Mouse (Mus musculus) G1E (cell line): Measurements from ENCODE around the gene Kcnn3.

Experiments used
- CTCF ChIP-seq: IDR thresholded peaks from 2 replicates; pipeline ENCODE4 v1.5.1; 2012; ENCODE audit warnings: low read depth, low read length, inconsistent platforms, mixed read lengths
- GATA1 ChIP-seq: IDR thresholded peaks from 2 replicates; pipeline ENCODE4 v1.6.1; 2012; ENCODE audit warnings: borderline replicate concordance, low read length, inconsistent platforms, mixed read lengths
- POLR2AphosphoS5 ChIP-seq: IDR thresholded peaks from 2 replicates; pipeline ENCODE4 v1.6.1; 2012; ENCODE audit warnings: low read depth, low read length, inconsistent platforms; ENCODE audit not compliant: insufficient replicate concordance
- TAL1 ChIP-seq: conservative IDR thresholded peaks from 2 replicates; pipeline ENCODE4 v1.6.1; 2012; ENCODE audit warnings: low read depth, low read length, inconsistent platforms, mixed read lengths

DNA sequence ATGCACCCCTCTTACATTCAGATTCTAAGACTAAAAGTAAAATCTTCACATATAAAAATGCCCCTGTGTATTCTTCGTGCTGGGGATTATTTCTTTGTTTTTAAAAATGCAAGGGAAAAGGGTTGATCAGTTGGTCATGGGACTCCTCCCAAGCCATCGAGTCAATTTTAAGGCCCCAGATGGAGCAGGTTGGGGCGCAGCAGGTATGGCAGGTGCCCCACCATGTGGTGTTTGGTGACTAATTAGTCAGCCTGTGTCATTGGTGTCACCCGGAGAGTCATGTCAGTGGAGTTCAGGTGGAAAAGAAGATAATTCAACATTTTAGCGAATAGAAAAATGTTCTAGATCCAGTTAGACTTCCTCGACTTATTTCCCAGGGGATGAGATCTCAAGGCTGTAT is 41.4 kb downstream of the Kcnn3 start:
- TF ChIP-seq CTCF (no peak), TAL1 (no peak), GATA1 (no peak), POLR2AphosphoS5 (no peak)
